Mouse (Mus musculus) E14TG2a.4 (cell line): ENCODE data around the gene Pdpk1.

Source experiments
- CTCF ChIP-seq: conservative IDR thresholded peaks from 2 replicates; pipeline ENCODE4 v1.5.1; 2014; ENCODE audit warnings: low read length
- NANOG ChIP-seq: IDR thresholded peaks from 2 replicates; pipeline ENCODE4 v1.6.1; 2014; ENCODE audit warnings: borderline replicate concordance, low read length, mixed read lengths

GRCm38 (mm10) chr17:24137226-24137880 is 13.4 kb downstream of the Pdpk1 start:
- TF ChIP-seq CTCF (no peak), NANOG (no peak)
